Mouse (Mus musculus) urinary bladder, adult 2 months (tissue): ENCODE results near the gene Zfyve19. TPM values are rescaled to one million over a fixed set of nuclear protein-coding genes. Genes with fewer than 3 reads are reported as not detected.

Experiments used
- DNase-seq: peaks from one replicate; pipeline ENCODE4 v3.0.0; 2022; ENCODE audit warnings: low spot score
- polyA plus RNA-seq: library from polyadenylated mRNA; depleted of rRNA; stranded (reverse); fragments of >200 nt; gene quantifications from 2 replicates; pipeline ENCODE4 v1.2.3, GENCODE M21; 2012; rRNA removed

Zfyve19 gene
- polyA plus RNA-seq, 1 experiment: 55.7 TPM

- DNase-seq: peak; percentile 85
Observed at GRCm38 (mm10) chr2:119250826-119251478, 42.5 kb downstream of the Zfyve19 start.

DNA sequence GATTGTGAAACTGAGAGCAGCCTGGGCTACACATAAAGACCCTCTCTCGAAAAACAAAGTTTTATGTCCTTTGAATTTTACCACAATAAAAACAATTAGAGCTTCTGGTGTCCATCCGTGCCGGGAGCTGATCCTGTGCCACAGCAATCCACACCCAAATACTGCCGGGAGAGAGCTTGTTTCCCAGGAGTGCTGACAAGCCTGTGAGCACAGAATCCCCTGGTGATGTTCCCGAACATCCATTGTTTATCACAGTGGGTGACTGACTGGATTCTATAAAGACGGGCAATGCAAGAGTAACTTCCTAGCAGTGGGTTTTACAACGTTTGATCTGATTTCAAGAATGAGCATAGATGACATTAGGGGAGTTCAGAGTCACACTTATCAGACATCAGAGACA, 46.6 kb downstream of the Zfyve19 start:
- no peak for DNase-seq

DNA sequence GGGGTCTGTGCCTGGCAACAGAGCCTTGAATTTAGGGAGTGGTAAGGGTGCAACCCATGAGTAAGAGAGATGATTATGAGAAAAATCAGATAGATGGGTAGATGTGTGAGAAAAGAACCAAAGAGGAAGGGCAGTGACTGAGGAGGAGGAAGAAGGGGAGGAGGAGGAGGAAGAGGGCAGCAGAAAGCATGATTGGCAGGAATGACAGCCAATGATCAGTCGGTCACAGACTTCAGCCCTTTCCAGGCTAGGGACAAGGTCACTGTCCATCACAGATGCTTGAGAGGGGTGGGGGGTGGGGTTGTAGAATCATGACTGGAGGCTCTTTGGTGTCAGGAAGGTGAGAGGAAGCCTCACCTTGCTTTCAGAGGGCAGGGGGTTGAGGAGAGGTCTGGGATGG, 52.1 kb downstream of the Zfyve19 start:
- no peak for DNase-seq

DNA sequence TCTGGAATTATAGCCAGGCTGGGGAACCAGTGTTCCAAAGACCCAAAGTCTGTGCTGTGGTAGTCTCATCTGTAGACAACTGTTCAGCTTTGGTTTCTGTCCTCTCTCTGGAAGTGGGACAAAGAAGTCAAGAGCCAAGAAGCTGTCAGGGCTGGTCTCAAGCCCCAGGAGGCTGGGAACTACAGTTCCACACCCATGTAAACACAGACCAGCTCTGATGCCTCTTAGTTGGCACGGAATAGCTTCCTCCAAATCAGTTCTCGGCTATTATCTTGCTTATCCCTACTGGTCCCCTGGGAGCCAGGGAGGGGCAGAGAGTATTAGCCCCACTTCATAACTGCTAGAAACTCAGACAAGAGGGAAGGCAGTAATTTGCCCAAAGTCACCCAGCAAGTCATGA, 52.9 kb downstream of the Zfyve19 start:
- DNase-seq: no peak

DNA sequence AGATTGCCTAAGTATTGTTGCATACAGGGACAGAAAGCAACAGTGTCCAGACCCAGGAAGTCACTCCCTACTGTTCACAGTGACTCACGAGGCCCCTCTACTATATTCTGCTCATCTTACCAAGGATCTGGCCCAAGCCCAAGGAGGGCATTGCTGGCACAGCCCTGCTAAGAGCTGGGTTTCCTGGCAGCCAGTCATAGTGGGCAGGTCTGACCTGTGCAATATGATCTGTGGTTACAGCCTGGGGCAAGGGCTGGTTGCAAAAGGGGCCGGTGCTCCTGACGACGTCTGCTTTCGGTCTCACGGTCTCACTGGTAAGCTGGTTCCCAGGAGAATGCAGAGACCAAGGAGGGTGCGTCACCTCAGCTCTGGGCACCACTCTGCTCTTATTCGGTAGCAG, 54.6 kb downstream of the Zfyve19 start:
- no peak for DNase-seq

DNA sequence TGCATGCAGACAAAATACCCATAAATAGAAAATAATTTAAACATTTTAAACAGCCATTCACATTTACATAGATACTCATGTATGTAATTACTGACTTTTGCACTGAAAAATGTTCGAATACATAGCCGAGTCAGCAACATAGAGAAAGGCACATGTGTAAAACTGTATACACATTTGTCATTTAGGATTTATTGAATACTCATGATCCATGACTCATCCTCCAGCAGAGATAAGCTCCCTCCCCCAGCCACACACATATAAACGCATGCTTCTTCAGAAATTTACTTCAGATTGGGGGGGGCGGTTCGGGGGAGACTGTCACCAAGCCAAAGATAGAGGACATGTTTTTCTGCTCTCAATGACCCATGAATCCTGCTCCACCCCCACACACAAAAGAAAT, 55.4 kb downstream of the Zfyve19 start:
- DNase-seq: no peak

Other genes starting within 250 kb of the Zfyve19 start
- gene Ccdc32, start 179.2 kb upstream of the Zfyve19 start, polyA plus RNA-seq: 18.8 and 19.3 TPM in 2 replicates
- 2.9 and 3.5 TPM in 2 replicates for gene Rpusd2, start 173.8 kb upstream of the Zfyve19 start, polyA plus RNA-seq
- 0.22 and 0.37 TPM in 2 replicates for gene Knl1, start 161.5 kb upstream of the Zfyve19 start, polyA plus RNA-seq
- 1.6 and 2.5 TPM in 2 replicates for gene Rad51, start 95.8 kb upstream of the Zfyve19 start, polyA plus RNA-seq
- gene Rmdn3, start 51.6 kb upstream of the Zfyve19 start, polyA plus RNA-seq: 27.0 and 27.9 TPM in 2 replicates
- 0.54 and 0.80 TPM in 2 replicates for gene Gchfr, start 40.8 kb upstream of the Zfyve19 start, polyA plus RNA-seq
- gene Gm14137, start 34.1 kb upstream of the Zfyve19 start, polyA plus RNA-seq: not detected in 2 replicates
- gene Dnajc17, start 178 bp downstream of the Zfyve19 start, polyA plus RNA-seq: 30.1 and 32.4 TPM in 2 replicates
- gene Ppp1r14d, start 21.3 kb downstream of the Zfyve19 start, polyA plus RNA-seq: 0.72 and 1.4 TPM in 2 replicates
- gene Spint1, start 28.7 kb downstream of the Zfyve19 start, polyA plus RNA-seq: 157 and 160 TPM in 2 replicates
- 31.2 and 34.1 TPM in 2 replicates for gene Rhov, start 62.7 kb downstream of the Zfyve19 start, polyA plus RNA-seq
- gene Vps18, start 80.1 kb downstream of the Zfyve19 start, polyA plus RNA-seq: 15.9 and 17.9 TPM in 2 replicates
- 5.5 and 6.4 TPM in 2 replicates for gene Dll4, start 117.2 kb downstream of the Zfyve19 start, polyA plus RNA-seq
- gene Chac1, start 142.6 kb downstream of the Zfyve19 start, polyA plus RNA-seq: 1.4 and 1.5 TPM in 2 replicates